Mouse (Mus musculus): ENCODE measurements around the gene Parp4. TPM values are rescaled to one million over a fixed set of nuclear protein-coding genes. Genes with fewer than 3 reads are reported as not detected.

Gene Parp4
- polyA plus RNA-seq, 1 experiment from 2014 or later: 1.3 TPM

DNA sequence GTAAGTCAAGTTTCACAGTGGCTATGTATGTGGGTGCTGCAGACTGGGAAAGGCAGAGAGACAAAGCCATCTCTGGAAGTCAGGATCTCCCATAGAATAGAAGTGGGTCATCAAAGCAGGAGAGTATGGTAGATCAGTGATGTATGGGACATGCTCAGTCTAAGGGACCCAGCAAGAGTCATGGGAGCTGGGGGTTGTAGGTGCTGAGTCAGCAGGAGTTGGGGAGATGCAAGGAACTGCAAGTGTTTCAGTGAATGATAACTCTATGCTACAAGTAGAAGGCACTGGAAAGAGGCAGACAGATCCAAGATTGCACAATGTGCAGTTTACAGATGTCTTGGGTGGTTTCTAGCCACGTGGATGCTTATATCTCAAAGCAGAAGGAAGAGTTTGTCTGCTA lies 113.7 kb downstream of the Parp4 start:
- Histone ChIP-seq H3K27ac (replicated peaks) (no peak overlapping the region), H3K27me3 (no peaks in the 10 kb centered on the region), H3K9ac (no peak overlapping the region), H3K4me1 (replicated peaks) (no peaks in the 10 kb centered on the region), H3K36me3 (peaks cover 82% of the 10 kb centered on the region), H3K9me3 (no peaks in the 10 kb centered on the region), H3K4me2 (no peak overlapping the region), H3K4me3 (no peak overlapping the region)
- WGBS: 97% methylated on average over 1 of the region's 1 CpGs
- ATAC-seq (ENCODE audit: low FRiP score, low read depth): no peak

DNA sequence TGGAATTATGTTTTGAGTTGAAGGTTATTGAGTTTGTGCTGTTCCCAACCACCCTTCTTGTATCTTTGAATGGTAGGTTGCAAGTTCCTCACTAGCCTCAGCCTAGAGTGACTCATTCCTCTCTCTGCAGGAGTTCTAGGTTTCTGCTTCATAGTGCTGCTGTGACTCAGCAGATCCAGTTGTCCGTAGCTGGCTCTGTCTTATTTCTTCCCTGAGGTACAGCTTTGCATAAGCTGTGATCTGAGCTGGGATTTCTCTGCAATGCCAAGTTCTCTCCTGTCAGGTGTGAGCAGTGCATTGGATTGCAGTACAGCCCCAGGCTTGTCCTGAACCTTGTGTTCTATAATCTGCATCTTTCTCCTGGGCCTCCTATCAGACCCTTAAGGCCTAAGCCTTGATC lies 114.3 kb downstream of the Parp4 start:
- ATAC-seq (ENCODE audit: low FRiP score, low read depth): no peak
- no peaks in the 10 kb centered on the region for H3K9me3 ChIP-seq
- H3K4me1 ChIP-seq (replicated peaks): no peaks in the 10 kb centered on the region
- no peak overlapping the region for H3K4me3 ChIP-seq
- 71% methylated on average over 1 of the region's 1 CpGs for WGBS
- no peak overlapping the region for H3K9ac ChIP-seq
- H3K27ac ChIP-seq (replicated peaks): no peak overlapping the region
- no peak overlapping the region for H3K4me2 ChIP-seq
- H3K36me3 ChIP-seq: peaks cover 84% of the 10 kb centered on the region
- H3K27me3 ChIP-seq: no peaks in the 10 kb centered on the region

DNA sequence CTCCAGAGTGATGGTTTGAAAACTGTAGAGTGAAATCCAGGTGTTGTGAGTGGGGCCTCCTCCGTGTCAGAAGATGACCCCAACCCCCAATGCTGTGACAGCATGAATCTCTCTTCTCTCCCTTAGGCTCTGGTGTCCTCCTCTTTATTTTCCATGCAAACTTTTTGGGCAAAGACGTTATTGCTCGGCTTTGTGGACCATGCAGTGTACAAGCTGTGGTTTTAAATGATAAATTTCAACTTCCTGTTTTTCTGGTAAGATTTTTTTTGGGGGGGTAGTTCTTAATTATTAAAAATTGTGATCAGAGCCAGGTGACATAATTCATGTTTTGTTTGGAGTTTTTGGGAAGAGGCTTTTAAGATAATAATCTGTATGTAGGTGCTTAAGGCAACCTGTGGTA lies 120.1 kb downstream of the Parp4 start:
- no peak overlapping the region for H3K4me3 ChIP-seq
- 88% methylated on average over 3 of the region's 3 CpGs for WGBS
- no peak overlapping the region for H3K4me2 ChIP-seq
- H3K4me1 ChIP-seq (replicated peaks): no peaks in the 10 kb centered on the region
- H3K36me3 ChIP-seq: peaks cover 86% of the 10 kb centered on the region
- H3K27ac ChIP-seq (replicated peaks): no peak overlapping the region
- no peaks in the 10 kb centered on the region for H3K9me3 ChIP-seq
- H3K9ac ChIP-seq: no peak overlapping the region
- no peak for ATAC-seq (ENCODE audit: low FRiP score, low read depth)
- H3K27me3 ChIP-seq: no peaks in the 10 kb centered on the region

DNA sequence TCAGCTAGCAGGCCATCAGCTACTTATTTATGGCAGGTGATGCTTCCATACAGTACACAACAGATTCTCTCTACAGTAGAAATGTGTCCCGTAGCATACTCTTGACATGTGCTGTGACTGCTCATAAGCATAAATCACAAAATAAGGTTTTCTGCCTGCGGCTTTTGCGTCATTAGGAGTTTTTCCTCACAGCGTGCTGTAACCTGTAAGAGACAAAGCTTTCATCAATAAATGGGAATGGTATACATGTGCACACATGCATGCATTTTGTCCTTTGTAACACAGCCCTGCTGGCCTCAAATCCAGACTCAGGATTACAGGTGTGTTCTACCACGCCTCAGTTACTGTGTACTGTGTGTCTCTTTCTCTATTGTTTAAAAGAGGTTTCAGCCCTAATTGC lies 122.4 kb downstream of the Parp4 start:
- no peaks in the 10 kb centered on the region for H3K9me3 ChIP-seq
- H3K4me2 ChIP-seq: no peak overlapping the region
- no peak overlapping the region for H3K4me3 ChIP-seq
- no peak for ATAC-seq (ENCODE audit: low FRiP score, low read depth)
- H3K36me3 ChIP-seq: peaks cover 68% of the 10 kb centered on the region
- no peaks in the 10 kb centered on the region for H3K4me1 ChIP-seq (replicated peaks)
- H3K27me3 ChIP-seq: no peaks in the 10 kb centered on the region
- H3K27ac ChIP-seq (replicated peaks): no peak overlapping the region
- 94% methylated on average over 5 of the region's 5 CpGs for WGBS
- H3K9ac ChIP-seq: no peak overlapping the region

DNA sequence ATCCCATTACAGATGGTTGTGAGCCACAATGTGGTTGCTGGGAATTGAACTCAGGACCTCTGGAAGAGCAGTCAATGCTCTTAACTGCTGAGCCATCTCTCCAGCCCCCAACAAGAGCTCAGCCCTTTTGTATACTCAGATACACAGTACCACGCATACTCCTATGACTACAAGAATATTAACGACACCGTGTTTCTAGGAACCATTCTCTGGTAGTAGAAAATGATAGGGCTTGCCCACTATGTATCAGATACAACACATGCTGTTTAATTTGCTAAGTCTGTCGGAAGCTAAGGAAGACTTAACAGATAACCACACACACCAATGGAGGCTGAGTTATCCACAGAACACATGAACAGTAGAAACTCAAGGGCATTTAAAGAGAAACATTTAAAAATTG lies 127.2 kb downstream of the Parp4 start:
- H3K36me3 ChIP-seq: peaks cover 22% of the 10 kb centered on the region
- no peak overlapping the region for H3K4me3 ChIP-seq
- H3K4me2 ChIP-seq: no peak overlapping the region
- H3K27me3 ChIP-seq: no peaks in the 10 kb centered on the region
- no peak overlapping the region for H3K27ac ChIP-seq (replicated peaks)
- no peaks in the 10 kb centered on the region for H3K4me1 ChIP-seq (replicated peaks)
- WGBS: 98% methylated on average over 4 of the region's 4 CpGs
- no peaks in the 10 kb centered on the region for H3K9me3 ChIP-seq
- no peak overlapping the region for H3K9ac ChIP-seq
- no peak for ATAC-seq (ENCODE audit: low FRiP score, low read depth)

DNA sequence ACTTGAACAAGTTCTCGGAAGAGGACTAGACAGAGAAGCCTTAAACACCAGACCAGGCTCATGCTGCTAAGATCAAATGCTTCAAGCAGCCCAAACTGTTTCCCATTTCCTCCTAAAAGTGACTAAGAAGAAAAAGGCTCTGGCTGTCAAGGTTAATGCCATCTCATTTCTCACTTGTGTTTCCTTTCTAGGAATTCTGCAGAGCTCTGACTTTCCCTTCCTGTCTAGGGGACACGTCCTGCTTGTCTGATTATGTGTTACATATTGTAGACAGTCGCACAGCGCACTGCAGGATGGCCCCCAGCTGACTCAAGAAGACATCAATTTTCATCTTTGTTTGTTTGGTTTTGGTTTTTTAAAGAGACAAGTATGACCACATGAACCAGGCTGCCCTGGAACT lies 130.3 kb downstream of the Parp4 start:
- no peak; the same call in 1 of the 2 replicates for ATAC-seq (ENCODE audit: low FRiP score, low read depth)
- WGBS: 72% methylated on average over 4 of the region's 4 CpGs

More for the DNA sequence above, 130.3 kb downstream of the Parp4 start:
- H3K9me3 ChIP-seq: no peaks in the 10 kb centered on the region
- H3K4me2 ChIP-seq: no peak overlapping the region
- no peak overlapping the region for H3K9ac ChIP-seq
- H3K36me3 ChIP-seq: peaks cover 2% of the 10 kb centered on the region; the same call in 1 of the 2 replicates
- no peaks in the 10 kb centered on the region for H3K4me1 ChIP-seq (replicated peaks)
- H3K4me3 ChIP-seq: no peak overlapping the region
- H3K27ac ChIP-seq (replicated peaks): no peak overlapping the region
- H3K27me3 ChIP-seq: no peaks in the 10 kb centered on the region

Other genes starting within 250 kb of the Parp4 start
- gene Atp12a, start 210.6 kb upstream of the Parp4 start, polyA plus RNA-seq (2015; fragmentation: Nextera tagmentation; extraction: Ambion mirVana): 0.18 and 0.25 TPM in 2 replicates
- gene Rnf17, start 173.0 kb upstream of the Parp4 start, polyA plus RNA-seq (2015; fragmentation: Nextera tagmentation; extraction: Ambion mirVana): 1.3 and 1.6 TPM in 2 replicates
- gene Cenpj, start 194 bp upstream of the Parp4 start, polyA plus RNA-seq (2015; fragmentation: Nextera tagmentation; extraction: Ambion mirVana): 5.3 and 6.9 TPM in 2 replicates
- 35.8 and 42.4 TPM in 2 replicates for gene Mphosph8, start 92.6 kb downstream of the Parp4 start, polyA plus RNA-seq (2015; fragmentation: Nextera tagmentation; extraction: Ambion mirVana)
- 35.3 and 38.9 TPM in 2 replicates for gene Pspc1, start 202.7 kb downstream of the Parp4 start, polyA plus RNA-seq (2015; fragmentation: Nextera tagmentation; extraction: Ambion mirVana)
- gene Zmym5, start 236.1 kb downstream of the Parp4 start, polyA plus RNA-seq (2015; fragmentation: Nextera tagmentation; extraction: Ambion mirVana): 29.9 and 30.4 TPM in 2 replicates